Mouse (Mus musculus): ENCODE results near the gene Gng12. TPM values are rescaled to one million over a fixed set of nuclear protein-coding genes. Genes with fewer than 3 reads are reported as not detected.
A peak's percentile ranks its signal among the peaks of the same experiment; 100 is the strongest.
"Not testable (repeated sequence)": the region's sequence is repeated elsewhere in the genome, so short reads cannot be mapped to it uniquely, and the experiment has no call there.

The Gng12 gene
- polyA plus RNA-seq, 1 experiment: 54.0 TPM

DNA sequence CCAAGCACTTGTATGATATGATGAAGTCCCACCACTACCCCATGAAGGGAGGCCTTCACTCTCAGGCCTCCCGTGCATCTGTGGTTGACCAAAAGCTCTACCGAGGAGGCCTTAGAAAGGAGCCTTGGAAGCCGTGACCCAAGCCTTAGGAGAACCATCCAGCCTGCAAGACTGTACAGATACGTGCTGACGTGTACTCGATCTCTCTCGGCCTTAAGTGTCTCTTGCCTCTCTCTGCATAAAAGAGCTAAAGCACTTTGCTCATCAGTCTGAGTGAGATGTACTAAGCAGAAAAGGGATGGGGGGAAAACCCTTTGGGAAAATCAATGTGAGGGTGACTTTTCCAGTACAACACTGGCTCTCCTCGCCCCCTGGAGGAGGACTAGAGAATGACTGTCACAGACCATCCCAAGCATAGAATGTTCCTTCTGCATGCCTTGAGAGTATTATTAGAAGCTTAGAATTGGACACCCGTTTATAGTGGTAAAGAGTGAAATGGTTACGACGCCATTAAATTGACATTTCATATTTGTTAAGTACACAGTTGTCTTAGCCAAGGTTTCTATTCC is 59.0 kb downstream of the Gng12 start:
- no peak for TF ChIP-seq POLR2A (IDR thresholded peaks at IDR 0.05; ENCODE audit: insufficient read depth, low read length)
- TF ChIP-seq CTCF (IDR thresholded peaks at IDR 0.05; ENCODE audit: low read depth, low read length): peak; percentile 20
- no peak overlapping the region for H3K9ac ChIP-seq (ENCODE audit: low read depth, poor library complexity, severe bottlenecking)
- H3K4me3 ChIP-seq (ENCODE audit: low read depth, low read length): no peak overlapping the region
- no peak overlapping the region for H3K27ac ChIP-seq (ENCODE audit: insufficient read depth, low read length)
- H3K9me3 ChIP-seq (replicated peaks; ENCODE audit: control insufficient read depth, insufficient read depth, low read length, poor library complexity, severe bottlenecking): no peaks in the 10 kb centered on the region
- no peaks in the 10 kb centered on the region for H3K36me3 ChIP-seq (ENCODE audit: control insufficient read depth, insufficient read depth, low read length, poor library complexity, severe bottlenecking)
- H3K4me1 ChIP-seq (ENCODE audit: control insufficient read depth, insufficient read depth, low read length): no peaks in the 10 kb centered on the region
- no peaks in the 10 kb centered on the region for H3K27me3 ChIP-seq (ENCODE audit: control insufficient read depth, insufficient read depth, low read length, poor library complexity, severe bottlenecking)

DNA sequence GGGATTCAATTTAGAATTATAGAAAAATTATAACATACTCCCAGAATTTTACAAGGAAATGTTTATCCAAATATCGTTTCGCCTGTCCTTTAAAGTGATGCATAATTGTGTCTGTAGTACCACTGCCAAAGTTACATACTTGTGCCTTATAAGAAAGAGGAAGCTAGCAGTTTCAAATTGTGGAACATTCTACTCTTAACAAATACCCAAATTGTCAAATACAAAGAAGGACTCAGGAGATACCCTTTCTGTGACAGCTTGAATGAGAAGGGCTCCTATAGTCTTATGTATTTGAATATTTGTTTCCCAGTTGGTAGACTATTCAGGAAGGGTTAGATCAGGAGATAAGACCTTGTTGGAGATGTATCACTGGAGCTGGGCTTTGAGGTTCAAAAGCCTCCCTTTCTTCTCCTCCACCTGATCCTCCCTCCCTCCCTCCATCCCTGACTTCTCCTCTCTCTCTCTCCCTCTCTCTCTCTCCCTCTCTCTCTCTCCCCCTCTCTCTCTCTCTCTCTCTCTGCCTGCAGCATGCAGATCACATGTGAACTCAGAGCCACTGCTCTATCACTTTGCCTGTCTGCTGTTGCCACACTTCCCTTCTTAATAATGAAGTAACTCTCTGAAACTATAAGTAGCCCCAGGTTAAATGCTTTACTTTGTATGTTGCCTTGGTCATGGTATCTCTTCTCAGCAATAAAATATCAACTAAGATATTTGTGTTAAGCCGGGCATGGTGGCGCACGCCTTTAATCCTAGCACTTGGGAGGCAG is 62.5 kb downstream of the Gng12 start:
- H3K9ac ChIP-seq (ENCODE audit: low read depth, poor library complexity, severe bottlenecking): no peak overlapping the region

DNA sequence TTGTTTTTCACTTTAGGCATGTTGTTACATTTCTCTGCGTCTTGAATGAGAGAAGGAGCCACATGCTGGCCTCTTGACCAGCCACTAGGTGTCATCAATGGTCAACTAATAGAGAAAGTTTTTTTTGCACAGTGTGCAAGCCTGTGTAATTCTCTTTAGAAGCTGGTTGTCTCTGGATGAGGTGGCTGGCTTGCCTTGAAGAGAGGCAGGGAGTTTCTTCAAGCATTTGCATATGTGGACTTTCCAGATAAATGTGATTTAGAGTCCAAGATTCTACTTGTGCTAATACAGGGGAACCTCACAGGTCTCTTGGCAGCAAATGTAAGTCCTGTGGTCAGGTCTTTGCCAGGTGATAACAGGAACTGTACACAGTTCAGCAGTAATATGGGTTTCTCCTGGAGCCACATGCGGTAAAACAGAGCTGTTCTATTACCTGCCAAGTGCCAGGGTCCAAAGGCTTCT is 66.4 kb downstream of the Gng12 start:
- H3K9ac ChIP-seq (ENCODE audit: low read depth, poor library complexity, severe bottlenecking): no peak overlapping the region
- H3K36me3 ChIP-seq (ENCODE audit: control insufficient read depth, insufficient read depth, low read length, poor library complexity, severe bottlenecking): no peaks in the 10 kb centered on the region
- H3K4me3 ChIP-seq (ENCODE audit: low read depth, low read length): no peak overlapping the region
- no peaks in the 10 kb centered on the region for H3K4me1 ChIP-seq (ENCODE audit: control insufficient read depth, insufficient read depth, low read length)
- no peaks in the 10 kb centered on the region for H3K27me3 ChIP-seq (ENCODE audit: control insufficient read depth, insufficient read depth, low read length, poor library complexity, severe bottlenecking)
- TF ChIP-seq CTCF (IDR thresholded peaks at IDR 0.05; ENCODE audit: low read depth, low read length) (peak; percentile 19), POLR2A (IDR thresholded peaks at IDR 0.05; ENCODE audit: insufficient read depth, low read length) (no peak)
- no peaks in the 10 kb centered on the region for H3K9me3 ChIP-seq (replicated peaks; ENCODE audit: control insufficient read depth, insufficient read depth, low read length, poor library complexity, severe bottlenecking)
- H3K27ac ChIP-seq (ENCODE audit: insufficient read depth, low read length): no peak overlapping the region

More for the DNA sequence above, 62.5 kb downstream of the Gng12 start:
- H3K36me3 ChIP-seq (ENCODE audit: control insufficient read depth, insufficient read depth, low read length, poor library complexity, severe bottlenecking): no peaks in the 10 kb centered on the region
- no peaks in the 10 kb centered on the region for H3K4me1 ChIP-seq (ENCODE audit: control insufficient read depth, insufficient read depth, low read length)
- TF ChIP-seq CTCF (IDR thresholded peaks at IDR 0.05; ENCODE audit: low read depth, low read length) (no peak), POLR2A (IDR thresholded peaks at IDR 0.05; ENCODE audit: insufficient read depth, low read length) (no peak), EP300 (IDR thresholded peaks at IDR 0.05; ENCODE audit: insufficient read depth, low read depth, low read length) (no peak)
- H3K27ac ChIP-seq (ENCODE audit: insufficient read depth, low read length): no peak overlapping the region
- H3K27me3 ChIP-seq (ENCODE audit: control insufficient read depth, insufficient read depth, low read length, poor library complexity, severe bottlenecking): no peaks in the 10 kb centered on the region
- no peak overlapping the region for H3K4me3 ChIP-seq (ENCODE audit: low read depth, low read length)
- no peaks in the 10 kb centered on the region for H3K9me3 ChIP-seq (replicated peaks; ENCODE audit: control insufficient read depth, insufficient read depth, low read length, poor library complexity, severe bottlenecking)

DNA sequence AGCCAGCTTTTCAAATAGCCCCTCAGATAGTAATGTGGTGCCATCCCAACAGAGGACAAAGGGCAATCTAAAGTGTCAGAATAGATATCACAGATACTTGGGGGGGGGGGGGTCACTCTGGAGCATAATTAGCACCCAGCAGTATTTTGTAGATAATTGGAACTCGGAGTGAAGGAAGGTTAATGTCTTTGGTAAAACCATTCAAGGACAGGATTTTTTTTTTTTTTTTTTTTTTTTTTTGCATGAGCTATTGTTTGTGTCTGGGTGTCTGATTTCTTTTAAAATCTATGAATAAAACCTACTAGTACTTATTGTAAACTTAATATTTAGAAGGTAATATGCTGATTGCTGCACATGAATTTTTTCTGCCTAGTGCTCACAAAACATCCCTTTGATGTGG is 66.9 kb downstream of the Gng12 start:
- H3K36me3 ChIP-seq (ENCODE audit: control insufficient read depth, insufficient read depth, low read length, poor library complexity, severe bottlenecking): no peaks in the 10 kb centered on the region
- no peak overlapping the region for H3K27ac ChIP-seq (ENCODE audit: insufficient read depth, low read length)
- no peaks in the 10 kb centered on the region for H3K4me1 ChIP-seq (ENCODE audit: control insufficient read depth, insufficient read depth, low read length)
- no peak overlapping the region for H3K4me3 ChIP-seq (ENCODE audit: low read depth, low read length)
- no peaks in the 10 kb centered on the region for H3K27me3 ChIP-seq (ENCODE audit: control insufficient read depth, insufficient read depth, low read length, poor library complexity, severe bottlenecking)
- no peak for TF ChIP-seq POLR2A (IDR thresholded peaks at IDR 0.05; ENCODE audit: insufficient read depth, low read length)
- TF ChIP-seq EP300 (IDR thresholded peaks at IDR 0.05; ENCODE audit: insufficient read depth, low read depth, low read length): no peak
- TF ChIP-seq CTCF (IDR thresholded peaks at IDR 0.05; ENCODE audit: low read depth, low read length): no peak
- H3K9ac ChIP-seq (ENCODE audit: low read depth, poor library complexity, severe bottlenecking): no peak overlapping the region
- no peaks in the 10 kb centered on the region for H3K9me3 ChIP-seq (replicated peaks; ENCODE audit: control insufficient read depth, insufficient read depth, low read length, poor library complexity, severe bottlenecking)

DNA sequence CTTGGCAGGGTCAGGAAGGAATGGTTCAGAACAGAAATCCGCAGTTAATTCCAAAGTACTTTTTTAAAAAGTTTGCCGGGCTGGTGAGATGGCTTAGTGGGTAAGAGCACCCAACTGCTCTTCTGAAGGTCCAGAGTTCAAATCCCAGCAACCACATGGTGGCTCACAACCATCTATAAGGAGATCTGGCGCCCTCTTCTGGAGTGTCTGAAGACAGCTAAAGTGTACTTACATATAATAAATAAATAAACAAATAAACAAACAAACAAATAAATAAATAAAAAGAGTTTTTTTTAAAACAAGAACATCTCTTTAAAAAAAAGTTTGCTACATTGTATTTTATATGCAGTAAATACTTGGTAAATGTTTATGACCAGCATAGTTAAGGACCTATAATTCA is 67.5 kb downstream of the Gng12 start:
- H3K27me3 ChIP-seq (ENCODE audit: control insufficient read depth, insufficient read depth, low read length, poor library complexity, severe bottlenecking); H3K9ac ChIP-seq (ENCODE audit: low read depth, poor library complexity, severe bottlenecking); H3K27ac ChIP-seq (ENCODE audit: insufficient read depth, low read length); H3K9me3 ChIP-seq (replicated peaks; ENCODE audit: control insufficient read depth, insufficient read depth, low read length, poor library complexity, severe bottlenecking); H3K36me3 ChIP-seq (ENCODE audit: control insufficient read depth, insufficient read depth, low read length, poor library complexity, severe bottlenecking); H3K4me3 ChIP-seq (ENCODE audit: low read depth, low read length); H3K4me1 ChIP-seq (ENCODE audit: control insufficient read depth, insufficient read depth, low read length): not testable (repeated sequence)

DNA sequence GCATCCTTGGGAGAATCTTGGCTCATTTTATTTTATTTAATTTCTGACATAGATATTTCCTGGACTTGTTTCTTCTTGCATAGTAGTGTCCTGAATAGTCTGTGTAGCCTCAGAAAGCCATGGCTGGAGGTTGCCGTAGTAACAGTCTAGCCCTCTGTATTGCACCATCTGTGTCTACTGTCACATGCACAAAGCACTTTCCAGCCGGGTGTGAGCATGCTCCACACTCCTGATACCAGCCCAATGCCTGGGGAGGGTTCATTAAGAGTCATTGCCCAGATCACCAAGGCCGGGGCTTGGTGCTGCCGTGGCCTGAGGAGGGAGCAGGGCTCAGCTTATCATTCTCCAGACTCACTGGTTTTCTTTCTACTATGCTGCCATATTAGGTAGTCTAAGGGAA is 68.0 kb downstream of the Gng12 start:
- no peaks in the 10 kb centered on the region for H3K9me3 ChIP-seq (replicated peaks; ENCODE audit: control insufficient read depth, insufficient read depth, low read length, poor library complexity, severe bottlenecking)
- H3K36me3 ChIP-seq (ENCODE audit: control insufficient read depth, insufficient read depth, low read length, poor library complexity, severe bottlenecking): no peaks in the 10 kb centered on the region
- H3K4me3 ChIP-seq (ENCODE audit: low read depth, low read length): no peak overlapping the region
- no peak overlapping the region for H3K9ac ChIP-seq (ENCODE audit: low read depth, poor library complexity, severe bottlenecking)
- no peaks in the 10 kb centered on the region for H3K4me1 ChIP-seq (ENCODE audit: control insufficient read depth, insufficient read depth, low read length)
- TF ChIP-seq POLR2A (IDR thresholded peaks at IDR 0.05; ENCODE audit: insufficient read depth, low read length) (no peak), EP300 (IDR thresholded peaks at IDR 0.05; ENCODE audit: insufficient read depth, low read depth, low read length) (no peak), CTCF (IDR thresholded peaks at IDR 0.05; ENCODE audit: low read depth, low read length) (no peak)
- H3K27ac ChIP-seq (ENCODE audit: insufficient read depth, low read length): no peak overlapping the region
- H3K27me3 ChIP-seq (ENCODE audit: control insufficient read depth, insufficient read depth, low read length, poor library complexity, severe bottlenecking): no peaks in the 10 kb centered on the region
